Mouse (Mus musculus) neural tube, embryonic 12.5 days (tissue): ENCODE data around the gene Numbl. TPM values are rescaled to one million over a fixed set of nuclear protein-coding genes. Genes with fewer than 3 reads are reported as not detected.
A peak's percentile ranks its signal among the peaks of the same experiment; 100 is the strongest.

ENCODE experiments used
- ATAC-seq: fragments of 200-750 bp; cut with Nextera tagmentation; 2 replicates; pipeline ENCODE4 v1.8.0; 2017; ENCODE audit warnings: low read depth, mild to moderate bottlenecking, moderate TSS enrichment, moderate library complexity; ENCODE audit not compliant: low FRiP score
- H3K27ac ChIP-seq: fragments of 300-500 bp; sonication (generic); 2 replicates; pipeline ENCODE4 v1.5.1; 2016
- H3K27me3 ChIP-seq: fragments of 300-500 bp; sonication (generic); replicated peaks from 2 replicates; pipeline ENCODE4 v1.6.1; 2016; ENCODE audit warnings: mild to moderate bottlenecking
- H3K36me3 ChIP-seq: fragments of 300-500 bp; sonication (generic); 2 replicates; pipeline ENCODE4 v1.6.1; 2016; ENCODE audit warnings: mild to moderate bottlenecking
- H3K4me1 ChIP-seq: fragments of 300-500 bp; sonication (generic); 2 replicates; pipeline ENCODE4 v1.6.1; 2016
- H3K4me2 ChIP-seq: fragments of 300-500 bp; sonication (generic); replicated peaks from 2 replicates; pipeline ENCODE4 v1.6.1; 2016; ENCODE audit warnings: mild to moderate bottlenecking
- H3K4me3 ChIP-seq: fragments of 300-500 bp; sonication (generic); 2 replicates; pipeline ENCODE4 v1.5.1; 2016
- H3K9ac ChIP-seq: fragments of 300-500 bp; sonication (generic); 2 replicates; pipeline ENCODE4 v1.6.1; 2016; ENCODE audit warnings: mild to moderate bottlenecking
- H3K9me3 ChIP-seq: fragments of 300-500 bp; sonication (generic); 2 replicates; pipeline ENCODE4 v1.6.1; 2016; ENCODE audit warnings: mild to moderate bottlenecking
- WGBS: fragments of 180-500 bp; shearing (Covaris S2); methylation state at CpG from one replicate; pipeline ENCODE4 v1.1.7; 2016; 5-methylcytosine and 5-hydroxymethylcytosine counted together
- polyA plus RNA-seq: library from polyadenylated mRNA; unstranded; fragments of >200 nt; fragmentation: Nextera tagmentation; extraction: Ambion mirVana; gene quantifications from 2 replicates; pipeline ENCODE4 v1.2.1, GENCODE M21; 2016

The Numbl gene
- polyA plus RNA-seq, 1 experiment from 2014 or later, result 62.3 TPM

DNA sequence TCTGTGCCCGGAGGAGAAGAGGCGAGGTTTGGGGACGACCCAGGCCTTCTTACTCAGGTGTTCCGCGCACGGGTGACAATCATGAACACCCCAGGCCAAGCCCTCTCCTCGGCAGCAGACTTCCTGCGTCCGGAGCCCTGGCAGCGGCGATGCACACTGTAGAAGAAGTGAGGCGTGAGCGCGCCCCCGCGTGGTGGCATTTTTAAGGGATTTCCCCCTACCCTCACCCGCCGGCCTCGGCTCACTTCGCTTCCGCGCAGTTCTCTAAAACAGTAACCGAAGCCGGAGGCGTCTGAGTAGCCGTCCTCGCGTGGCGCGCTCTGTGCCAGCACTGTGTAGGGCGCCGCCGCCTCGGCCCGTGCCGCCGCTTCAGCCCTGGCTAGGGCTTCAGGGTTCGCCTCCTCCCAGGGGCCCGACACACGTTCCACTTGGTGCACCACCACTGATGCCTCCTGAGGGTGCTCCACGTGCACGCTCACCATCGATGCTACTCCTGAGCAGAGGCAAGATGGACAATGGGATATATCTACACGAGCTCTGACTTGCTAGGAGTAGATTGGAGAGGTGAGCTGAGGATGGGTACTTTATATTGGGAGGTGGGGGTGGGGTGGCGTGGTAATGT, 71.2 kb downstream of the Numbl start:
- Histone ChIP-seq H3K4me2 (peak overlapping the region; percentile 54), H3K27ac (no peak overlapping the region), H3K4me1 (peaks cover 43% of the 10 kb centered on the region), H3K9me3 (no peaks in the 10 kb centered on the region), H3K27me3 (peaks cover 99% of the 10 kb centered on the region), H3K4me3 (0 out of 2 replicates have a peak overlapping the region, but pooled peaks have one; percentile 21), H3K9ac (no peak overlapping the region), H3K36me3 (no peaks in the 10 kb centered on the region)
- peak; percentile 12; the same call in 1 of the 2 replicates for ATAC-seq
- WGBS, result 4% methylated on average over 45 of the region's 45 CpGs

DNA sequence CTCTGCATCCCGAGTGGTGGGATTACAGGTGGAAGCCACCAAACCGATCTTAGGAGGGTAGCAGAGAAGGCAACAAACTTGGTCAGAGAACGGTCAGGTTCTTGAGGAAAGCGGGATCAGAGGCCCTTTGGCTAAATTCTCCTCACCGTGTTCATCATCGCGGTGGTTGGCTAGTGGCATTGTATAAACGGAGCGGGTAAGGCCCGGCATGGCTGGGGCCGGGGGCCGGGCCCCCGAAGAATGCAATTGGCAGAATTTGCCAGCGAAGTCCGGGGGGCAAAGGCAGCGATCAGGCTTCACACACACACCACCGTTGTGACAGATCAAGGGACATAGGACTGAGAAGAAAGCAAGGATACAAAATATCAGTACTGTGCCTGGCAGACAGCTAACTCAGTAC, 71.7 kb downstream of the Numbl start:
- H3K4me3 ChIP-seq, result no peak overlapping the region
- no peaks in the 10 kb centered on the region for H3K36me3 ChIP-seq
- peaks cover 47% of the 10 kb centered on the region for H3K4me1 ChIP-seq
- no peak overlapping the region for H3K27ac ChIP-seq
- 26% methylated on average over 17 of the region's 17 CpGs for WGBS
- ATAC-seq, result no peak
- no peaks in the 10 kb centered on the region for H3K9me3 ChIP-seq
- H3K27me3 ChIP-seq, result peaks cover 99% of the 10 kb centered on the region
- H3K4me2 ChIP-seq, result peak overlapping the region; percentile 63; the same call in 1 of the 2 replicates
- H3K9ac ChIP-seq, result no peak overlapping the region

DNA sequence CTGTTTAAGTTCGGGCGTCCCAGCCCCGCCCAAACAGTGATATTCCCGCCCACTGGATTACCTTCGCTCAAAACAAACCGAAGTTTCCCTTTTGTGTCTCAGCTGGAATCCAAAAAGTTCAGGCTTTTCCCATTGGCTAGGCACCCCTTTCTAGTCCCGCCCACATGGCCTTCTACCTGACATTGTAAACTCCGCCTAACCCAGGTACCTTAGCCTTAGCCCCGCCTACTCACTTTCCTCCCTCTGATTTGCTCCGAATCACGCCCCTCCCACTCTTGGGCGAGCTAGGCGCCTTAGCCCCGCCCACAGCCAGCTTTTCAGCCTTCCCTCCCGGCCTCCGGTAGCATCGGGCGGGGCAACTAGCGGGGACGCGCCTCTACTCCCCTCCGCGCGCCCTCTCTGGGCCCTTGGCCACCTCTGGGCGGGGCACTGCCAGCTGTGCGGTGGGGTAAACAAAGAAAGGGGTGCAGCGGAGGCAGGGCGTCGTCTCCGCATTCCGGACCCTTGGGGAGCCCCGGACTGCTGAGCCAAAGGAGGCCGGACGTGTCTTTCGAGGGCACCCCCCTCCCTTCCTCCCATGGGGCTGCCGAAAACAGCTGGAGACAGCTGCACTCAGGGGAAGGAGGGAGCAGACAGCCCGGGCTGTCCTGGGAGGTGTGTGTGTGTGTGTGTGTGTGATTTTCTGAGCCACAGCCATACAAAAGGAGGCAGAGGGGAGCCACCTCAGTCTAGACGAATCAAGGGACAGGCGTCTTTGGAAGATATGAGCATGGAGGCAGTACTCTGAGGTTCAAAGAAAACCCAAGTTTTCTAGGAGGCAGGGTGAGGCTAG, 72.7 kb downstream of the Numbl start:
- H3K27me3 ChIP-seq, result peaks cover 97% of the 10 kb centered on the region
- H3K4me3 ChIP-seq, result peak overlapping the region; percentile 33
- H3K9ac ChIP-seq, result no peak overlapping the region
- H3K4me1 ChIP-seq, result peaks cover 42% of the 10 kb centered on the region
- no peaks in the 10 kb centered on the region for H3K36me3 ChIP-seq
- no peak overlapping the region for H3K27ac ChIP-seq
- under 1% methylated on average over 39 of the region's 39 CpGs for WGBS
- no peak for ATAC-seq
- H3K9me3 ChIP-seq, result no peaks in the 10 kb centered on the region
- H3K4me2 ChIP-seq, result peak overlapping the region; percentile 63

DNA sequence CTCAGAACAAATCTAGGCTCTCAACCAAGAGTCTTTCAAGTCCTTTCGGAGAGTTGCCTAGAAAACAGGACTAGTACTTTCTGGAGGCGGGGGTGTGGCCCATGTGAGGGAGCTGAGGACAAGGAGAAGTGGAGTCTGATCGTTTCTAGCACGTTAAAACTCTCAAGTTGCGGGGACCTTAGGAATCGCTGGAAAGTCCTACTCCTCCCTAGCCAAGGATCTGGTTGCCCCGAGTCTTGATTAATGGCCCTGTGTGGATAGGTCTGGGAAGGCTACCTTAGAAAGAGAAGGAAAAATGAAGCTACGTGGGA, 73.3 kb downstream of the Numbl start:
- WGBS, result 5% methylated on average over 8 of the region's 8 CpGs
- Histone ChIP-seq H3K4me3 (no peak overlapping the region), H3K9me3 (no peaks in the 10 kb centered on the region), H3K4me2 (no peak overlapping the region), H3K4me1 (peaks cover 40% of the 10 kb centered on the region), H3K27ac (no peak overlapping the region), H3K27me3 (peaks cover 92% of the 10 kb centered on the region), H3K9ac (no peak overlapping the region), H3K36me3 (no peaks in the 10 kb centered on the region)
- no peak for ATAC-seq

Other genes with a start within 250 kb of the Numbl start
- gene Cyp2a12, start 229.4 kb upstream of the Numbl start, polyA plus RNA-seq, result not detected in 2 replicates
- not detected in 2 replicates for gene Cyp2f2, start 138.5 kb upstream of the Numbl start, polyA plus RNA-seq
- 0.11 and 0.15 TPM in 2 replicates for gene Cyp2t4, start 104.7 kb upstream of the Numbl start, polyA plus RNA-seq
- gene Egln2, start 91.6 kb upstream of the Numbl start, polyA plus RNA-seq, result 99.6 TPM in 2 replicates
- 97.7 and 100 TPM in 2 replicates for gene Rab4b, start 79.5 kb upstream of the Numbl start, polyA plus RNA-seq
- 0.42 TPM in 2 replicates for gene Gm21983, start 77.3 kb upstream of the Numbl start, polyA plus RNA-seq
- gene Mia, start 77.3 kb upstream of the Numbl start, polyA plus RNA-seq, result 4.8 and 5.8 TPM in 2 replicates
- 3.7 TPM in 2 replicates for gene BC024978, start 62.7 kb upstream of the Numbl start, polyA plus RNA-seq
- gene Snrpa, start 62.2 kb upstream of the Numbl start, polyA plus RNA-seq, result 259 and 260 TPM in 2 replicates
- 8.2 and 10.4 TPM in 2 replicates for gene Itpkc, start 29.8 kb upstream of the Numbl start, polyA plus RNA-seq
- 19.5 and 20.5 TPM in 2 replicates for gene Coq8b, start 25.4 kb upstream of the Numbl start, polyA plus RNA-seq
- gene Ltbp4, start 79.3 kb downstream of the Numbl start, polyA plus RNA-seq, result 6.1 and 9.9 TPM in 2 replicates
- gene Shkbp1, start 97.6 kb downstream of the Numbl start, polyA plus RNA-seq, result 68.6 and 68.9 TPM in 2 replicates
- gene Gm20479, start 99.0 kb downstream of the Numbl start, polyA plus RNA-seq, result 0.40 TPM in 1 of 2 replicates, not detected in the other
- gene Sptbn4, start 189.3 kb downstream of the Numbl start, polyA plus RNA-seq, result 1.2 and 1.3 TPM in 2 replicates
- gene Blvrb, start 189.5 kb downstream of the Numbl start, polyA plus RNA-seq, result 21.6 and 23.0 TPM in 2 replicates
- gene Sertad3, start 215.3 kb downstream of the Numbl start, polyA plus RNA-seq, result 20.5 and 22.2 TPM in 2 replicates
- 14.6 and 14.8 TPM in 2 replicates for gene Sertad1, start 228.5 kb downstream of the Numbl start, polyA plus RNA-seq
- 2.2 and 2.8 TPM in 2 replicates for gene Prx, start 240.9 kb downstream of the Numbl start, polyA plus RNA-seq